Mouse (Mus musculus) midbrain, embryonic 13.5 days (tissue): ENCODE measurements at regions not wholly inside any gene's neighbourhood (a gene's known extent, or its start where the extent isn't known, plus 50 kb on each side); places are given as distances from the start of the nearest gene placed in this dataset.

Experiments
- ATAC-seq: fragments of 200-750 bp; cut with Nextera tagmentation; 2 replicates; pipeline ENCODE4 v1.8.0; 2017; ENCODE audit warnings: mild to moderate bottlenecking, moderate TSS enrichment, moderate library complexity
- H3K27ac ChIP-seq: fragments of 300-500 bp; sonication (generic); 2 replicates; pipeline ENCODE4 v1.5.1; 2015; ENCODE audit warnings: inconsistent platforms, mild to moderate bottlenecking, moderate library complexity
- H3K27me3 ChIP-seq: fragments of 300-500 bp; sonication (generic); 2 replicates; pipeline ENCODE4 v1.6.1; 2015; ENCODE audit warnings: mild to moderate bottlenecking, inconsistent platforms
- H3K36me3 ChIP-seq: fragments of 300-500 bp; sonication (generic); 2 replicates; pipeline ENCODE4 v1.6.1; 2015; ENCODE audit warnings: mild to moderate bottlenecking, inconsistent platforms
- H3K4me1 ChIP-seq: fragments of 300-500 bp; sonication (generic); replicated peaks from 2 replicates; pipeline ENCODE4 v1.6.1; 2015; ENCODE audit warnings: inconsistent platforms
- H3K4me2 ChIP-seq: fragments of 300-500 bp; sonication (generic); replicated peaks from 2 replicates; pipeline ENCODE4 v1.6.1; 2015; ENCODE audit warnings: moderate library complexity, mild to moderate bottlenecking, inconsistent platforms
- H3K4me3 ChIP-seq: fragments of 300-500 bp; sonication (generic); replicated peaks from 2 replicates; pipeline ENCODE4 v1.5.1; 2015; ENCODE audit warnings: mild to moderate bottlenecking, inconsistent platforms
- H3K9ac ChIP-seq: fragments of 300-500 bp; sonication (generic); replicated peaks from 2 replicates; pipeline ENCODE4 v1.6.1; 2015; ENCODE audit warnings: mild to moderate bottlenecking, inconsistent platforms
- H3K9me3 ChIP-seq: fragments of 300-500 bp; sonication (generic); 2 replicates; pipeline ENCODE4 v1.6.1; 2016; ENCODE audit warnings: mild to moderate bottlenecking, inconsistent platforms
- WGBS: fragments of 180-500 bp; shearing (Covaris S2); methylation state at CpG from one replicate; pipeline ENCODE4 v1.1.7; 2015; 5-methylcytosine and 5-hydroxymethylcytosine counted together

DNA sequence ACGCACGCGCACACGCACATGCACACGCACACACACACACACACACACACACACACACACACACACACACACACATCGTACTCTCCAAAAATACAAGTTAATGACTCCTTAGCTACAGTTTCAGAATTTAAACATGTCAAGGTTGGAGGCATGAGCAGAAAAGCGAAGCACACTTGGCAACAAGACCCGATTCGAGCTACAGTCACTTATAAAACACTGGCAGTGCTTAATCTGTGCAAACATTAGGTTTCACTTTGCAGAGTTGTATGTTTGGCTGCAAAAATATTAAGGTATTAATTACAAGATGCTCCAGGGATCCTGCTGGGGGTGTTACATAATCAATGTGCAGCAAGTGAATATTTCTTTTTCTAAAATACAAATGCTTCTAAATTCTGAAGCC is 225.0 kb downstream of the Mycn start:
- H3K4me1 ChIP-seq: 0 out of 2 replicates have a peak, but pooled peaks cover 9% of the 10 kb centered on the region
- peaks cover 22% of the 10 kb centered on the region; the same call in 1 of the 2 replicates for H3K27me3 ChIP-seq
- H3K4me3 ChIP-seq: no peak overlapping the region
- H3K27ac ChIP-seq: no peak overlapping the region
- H3K36me3 ChIP-seq: no peaks in the 10 kb centered on the region
- H3K9me3 ChIP-seq: no peaks in the 10 kb centered on the region
- ATAC-seq: no peak
- H3K4me2 ChIP-seq: no peak overlapping the region
- H3K9ac ChIP-seq: no peak overlapping the region
- WGBS: 86% methylated on average over 9 of the region's 9 CpGs

DNA sequence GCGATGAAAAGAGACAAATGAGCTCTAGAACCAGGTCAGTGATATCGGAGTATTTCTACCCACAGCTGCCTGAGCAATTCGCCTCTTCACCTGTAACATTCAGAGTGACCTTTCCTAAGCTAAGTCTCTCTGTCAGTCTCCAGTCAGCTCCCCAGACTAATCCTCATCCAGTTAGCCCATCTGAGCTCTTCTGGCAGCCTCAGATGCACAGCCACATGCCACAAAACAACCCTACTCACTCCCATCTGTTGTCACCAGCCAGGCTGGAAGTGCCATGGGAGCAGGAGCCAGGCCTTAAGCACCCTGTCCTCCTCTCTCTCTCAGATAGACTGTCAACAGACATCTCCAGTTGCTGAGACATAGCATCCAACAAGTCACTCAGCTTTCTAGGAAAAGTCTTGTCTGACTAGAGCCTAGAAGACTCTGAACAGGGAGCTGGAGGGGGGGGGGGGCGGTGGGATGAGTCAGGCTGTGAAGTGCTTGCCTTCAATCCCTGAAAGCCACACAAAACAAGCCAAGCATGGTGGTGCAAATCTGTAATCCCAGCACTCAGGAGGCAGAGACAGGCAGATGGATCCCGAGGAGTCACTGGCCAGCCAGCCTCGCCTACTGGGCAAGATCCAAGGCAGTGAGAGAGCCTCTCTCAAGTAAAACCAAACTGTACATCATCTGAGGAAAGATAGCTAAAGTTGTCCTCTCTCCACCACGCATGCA is 225.6 kb downstream of the Mycn start:
- no peaks in the 10 kb centered on the region for H3K9me3 ChIP-seq
- H3K27ac ChIP-seq: no peak overlapping the region
- H3K4me1 ChIP-seq: 0 out of 2 replicates have a peak, but pooled peaks cover 9% of the 10 kb centered on the region
- ATAC-seq: no peak
- H3K27me3 ChIP-seq: peaks cover 20% of the 10 kb centered on the region; the same call in 1 of the 2 replicates
- H3K36me3 ChIP-seq: no peaks in the 10 kb centered on the region
- H3K4me2 ChIP-seq: no peak overlapping the region
- WGBS: 65% methylated on average over 7 of the region's 7 CpGs
- no peak overlapping the region for H3K4me3 ChIP-seq
- H3K9ac ChIP-seq: no peak overlapping the region

DNA sequence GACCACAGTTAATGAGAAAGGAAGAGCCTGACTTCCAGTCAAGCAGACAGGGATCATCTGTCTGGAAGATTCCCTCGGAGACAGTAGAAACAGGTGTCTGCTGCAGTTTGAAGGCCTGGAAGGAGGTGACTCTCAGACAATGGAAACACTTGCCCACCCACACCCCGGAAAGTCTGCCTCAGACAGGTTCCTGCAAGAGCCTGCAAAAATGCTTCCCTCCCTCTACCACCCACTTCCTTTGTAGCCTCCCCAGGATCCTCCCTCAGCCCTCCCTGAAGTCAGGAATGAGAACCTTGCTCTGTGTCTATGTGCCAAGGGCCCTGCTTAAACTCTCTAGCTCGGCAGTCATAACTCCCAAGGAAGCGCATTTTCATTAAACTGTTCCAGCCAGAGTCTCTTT is 226.2 kb downstream of the Mycn start:
- Histone ChIP-seq H3K27ac (no peak overlapping the region), H3K4me3 (no peak overlapping the region), H3K27me3 (peaks cover 18% of the 10 kb centered on the region; the same call in 1 of the 2 replicates), H3K4me1 (peaks cover 12% of the 10 kb centered on the region; the same call in 1 of the 2 replicates), H3K36me3 (no peaks in the 10 kb centered on the region), H3K9ac (no peak overlapping the region), H3K4me2 (no peak overlapping the region), H3K9me3 (no peaks in the 10 kb centered on the region)
- no peak for ATAC-seq
- WGBS: 65% methylated on average over 4 of the region's 4 CpGs

DNA sequence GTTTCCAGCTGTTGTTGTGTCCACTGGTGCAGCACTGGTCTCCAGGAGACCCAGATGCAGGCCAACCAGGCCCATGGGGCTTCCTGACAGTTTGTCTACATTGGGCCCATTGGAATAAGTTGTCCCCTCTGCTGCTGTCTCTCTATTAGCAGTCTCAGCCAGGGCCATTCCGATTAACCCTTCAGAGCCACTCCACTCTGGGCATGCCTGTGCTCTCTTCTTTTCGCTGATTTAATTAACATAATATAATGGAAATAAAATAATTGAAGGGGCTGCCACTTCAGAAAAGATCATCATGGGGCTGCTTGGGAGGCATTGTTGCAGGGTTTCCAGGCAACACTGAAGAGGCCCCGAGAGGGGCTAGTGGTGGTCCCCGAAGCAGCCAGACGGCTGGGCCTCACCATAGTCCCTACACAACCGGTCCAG is 231.5 kb downstream of the Mycn start:
- Histone ChIP-seq H3K4me2 (no peak overlapping the region), H3K9ac (no peak overlapping the region), H3K36me3 (no peaks in the 10 kb centered on the region), H3K27me3 (0 out of 2 replicates have a peak, but pooled peaks cover 5% of the 10 kb centered on the region), H3K27ac (peak overlapping the region; percentile 77; the same call in 1 of the 2 replicates), H3K9me3 (0 out of 2 replicates have a peak, but pooled peaks cover 3% of the 10 kb centered on the region), H3K4me3 (no peak overlapping the region), H3K4me1 (peaks cover 27% of the 10 kb centered on the region)
- 10% methylated on average over 6 of the region's 6 CpGs for WGBS
- peak; percentile 78 for ATAC-seq

DNA sequence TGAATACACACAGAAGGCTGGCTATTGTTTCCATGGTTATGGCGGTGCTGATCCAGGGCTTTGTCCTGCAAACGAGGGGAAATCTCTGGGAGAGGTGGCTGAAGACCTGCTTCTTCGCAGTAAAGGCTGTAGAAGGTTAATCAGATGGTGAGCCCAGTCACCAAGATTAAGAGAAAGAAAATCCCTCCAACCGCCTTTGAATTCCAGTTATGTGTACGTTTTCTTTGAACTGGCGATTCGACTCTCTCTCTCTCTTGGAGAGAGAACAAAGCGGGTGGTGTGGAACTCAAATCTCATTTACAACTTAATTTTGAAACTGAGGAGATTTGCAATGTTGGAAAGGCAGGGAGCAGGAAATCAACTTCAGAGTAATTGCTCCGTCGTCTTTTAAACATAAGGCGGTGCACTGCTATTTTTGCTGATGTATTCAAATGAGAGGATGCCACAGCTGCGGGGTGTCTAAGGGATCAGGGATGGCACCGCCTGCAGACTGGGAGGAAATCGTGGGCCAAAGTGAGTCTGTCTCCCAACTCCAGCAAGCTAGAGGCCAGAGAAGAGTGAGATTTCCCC is 232.7 kb downstream of the Mycn start:
- H3K9ac ChIP-seq: peak overlapping the region; percentile 19; the same call in 1 of the 2 replicates
- H3K4me1 ChIP-seq: peaks cover 27% of the 10 kb centered on the region
- 4% methylated on average over 14 of the region's 14 CpGs for WGBS
- 0 out of 2 replicates have a peak overlapping the region, but pooled peaks have one; percentile 6 for H3K4me3 ChIP-seq
- peak overlapping the region; percentile 77 for H3K27ac ChIP-seq
- no peaks in the 10 kb centered on the region for H3K36me3 ChIP-seq
- H3K27me3 ChIP-seq: no peaks in the 10 kb centered on the region
- peak overlapping the region; percentile 34 for H3K4me2 ChIP-seq
- 0 out of 2 replicates have a peak, but pooled peaks cover 3% of the 10 kb centered on the region for H3K9me3 ChIP-seq
- peak; percentile 69 for ATAC-seq

DNA sequence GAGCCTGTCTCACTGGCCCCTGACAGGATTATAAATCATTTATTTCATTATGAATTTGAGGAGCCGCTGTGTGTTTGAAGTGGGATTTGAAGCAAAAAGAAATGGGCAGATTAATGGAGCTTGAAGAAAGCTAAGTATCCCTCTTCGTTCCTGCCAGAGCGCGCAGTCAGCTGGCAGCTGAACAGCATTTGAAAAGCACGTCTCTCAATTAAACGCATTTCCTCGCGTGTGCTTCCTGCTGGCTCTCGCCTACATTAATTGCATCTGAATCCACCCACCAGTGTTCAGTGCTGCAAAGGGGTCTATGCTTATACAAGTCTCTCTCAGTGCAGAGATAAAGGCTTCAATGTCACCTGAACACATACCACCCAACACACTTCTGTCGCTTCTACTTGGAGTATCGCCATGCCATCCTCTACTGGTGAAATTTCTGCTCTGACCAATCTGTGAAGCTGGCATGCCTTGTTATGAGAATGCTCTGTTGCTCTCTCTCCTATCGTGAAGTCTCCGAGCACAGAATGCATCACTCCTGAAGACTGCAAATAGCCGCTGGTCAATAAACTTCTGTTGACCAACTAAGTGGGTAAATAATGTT is 235.3 kb downstream of the Mycn start:
- Histone ChIP-seq H3K4me2 (no peak overlapping the region), H3K9ac (no peak overlapping the region)

DNA sequence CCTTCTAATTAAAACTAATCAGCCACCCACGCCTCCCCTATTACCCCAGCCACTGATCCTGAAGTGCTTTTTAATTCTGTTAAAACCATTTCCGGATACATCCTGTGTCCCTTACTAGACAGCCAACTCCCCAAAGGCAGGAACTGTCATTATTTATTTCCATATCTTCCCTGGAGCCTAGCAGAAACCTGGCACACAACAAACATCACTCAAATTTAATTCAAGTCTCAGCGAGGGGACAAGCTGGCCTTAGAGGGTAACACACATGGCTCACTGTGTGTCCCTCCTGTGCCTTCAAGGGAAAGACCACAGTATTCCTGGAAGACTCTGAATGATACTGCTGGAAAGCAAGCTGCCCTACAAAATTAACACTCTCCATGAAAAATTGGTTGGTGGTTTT is 240.0 kb downstream of the Mycn start:
- 57% methylated on average over 3 of the region's 3 CpGs for WGBS
- Histone ChIP-seq H3K9me3 (no peaks in the 10 kb centered on the region), H3K27me3 (no peaks in the 10 kb centered on the region), H3K4me1 (no peaks in the 10 kb centered on the region; the same call in 1 of the 2 replicates), H3K27ac (no peak overlapping the region), H3K4me3 (no peak overlapping the region), H3K4me2 (no peak overlapping the region), H3K9ac (no peak overlapping the region), H3K36me3 (no peaks in the 10 kb centered on the region)
- ATAC-seq: no peak

More for the DNA sequence above, 235.3 kb downstream of the Mycn start:
- whole genome bisulfite sequencing: 75% methylated on average over 14 of the region's 14 CpGs
- no peaks in the 10 kb centered on the region for H3K27me3 ChIP-seq
- no peak for ATAC-seq
- H3K36me3 ChIP-seq: no peaks in the 10 kb centered on the region
- no peak overlapping the region for H3K4me3 ChIP-seq
- 0 out of 2 replicates have a peak, but pooled peaks cover 3% of the 10 kb centered on the region for H3K9me3 ChIP-seq
- H3K27ac ChIP-seq: no peak overlapping the region
- H3K4me1 ChIP-seq: peaks cover 27% of the 10 kb centered on the region

DNA sequence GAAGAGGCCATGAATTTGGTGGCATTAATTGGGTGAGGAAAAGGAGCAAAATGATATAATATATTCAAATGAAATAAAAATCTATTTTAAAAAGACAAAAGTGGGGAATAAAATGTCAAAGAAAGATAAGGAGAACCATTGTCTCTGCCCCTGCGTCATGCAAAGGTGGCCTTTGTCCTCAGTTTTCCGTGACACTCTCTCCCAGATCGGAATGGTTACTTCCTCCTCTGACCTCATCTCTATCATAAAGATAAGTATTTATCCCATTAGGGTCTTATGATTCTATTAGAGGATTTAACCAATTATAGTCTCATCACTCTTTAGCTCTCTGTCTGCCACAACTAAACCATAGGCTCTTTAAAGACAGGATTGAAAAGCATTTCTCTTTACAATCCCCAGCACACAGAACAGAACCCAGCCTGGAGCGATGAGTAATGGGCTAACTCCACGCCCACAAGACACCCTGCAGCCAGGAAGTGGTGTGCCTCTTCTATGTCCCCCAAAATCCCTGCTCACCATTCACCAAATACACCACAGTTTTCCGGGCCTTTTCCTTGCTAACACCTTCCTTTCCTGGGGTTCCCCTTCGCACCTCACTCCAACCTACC is 240.6 kb downstream of the Mycn start:
- H3K4me1 ChIP-seq: no peaks in the 10 kb centered on the region; the same call in 1 of the 2 replicates
- 89% methylated on average over 7 of the region's 7 CpGs for WGBS
- no peak overlapping the region for H3K4me3 ChIP-seq
- no peak for ATAC-seq
- H3K27ac ChIP-seq: no peak overlapping the region
- no peaks in the 10 kb centered on the region for H3K36me3 ChIP-seq
- H3K9me3 ChIP-seq: no peaks in the 10 kb centered on the region
- H3K27me3 ChIP-seq: no peaks in the 10 kb centered on the region
- no peak overlapping the region for H3K4me2 ChIP-seq
- H3K9ac ChIP-seq: no peak overlapping the region

DNA sequence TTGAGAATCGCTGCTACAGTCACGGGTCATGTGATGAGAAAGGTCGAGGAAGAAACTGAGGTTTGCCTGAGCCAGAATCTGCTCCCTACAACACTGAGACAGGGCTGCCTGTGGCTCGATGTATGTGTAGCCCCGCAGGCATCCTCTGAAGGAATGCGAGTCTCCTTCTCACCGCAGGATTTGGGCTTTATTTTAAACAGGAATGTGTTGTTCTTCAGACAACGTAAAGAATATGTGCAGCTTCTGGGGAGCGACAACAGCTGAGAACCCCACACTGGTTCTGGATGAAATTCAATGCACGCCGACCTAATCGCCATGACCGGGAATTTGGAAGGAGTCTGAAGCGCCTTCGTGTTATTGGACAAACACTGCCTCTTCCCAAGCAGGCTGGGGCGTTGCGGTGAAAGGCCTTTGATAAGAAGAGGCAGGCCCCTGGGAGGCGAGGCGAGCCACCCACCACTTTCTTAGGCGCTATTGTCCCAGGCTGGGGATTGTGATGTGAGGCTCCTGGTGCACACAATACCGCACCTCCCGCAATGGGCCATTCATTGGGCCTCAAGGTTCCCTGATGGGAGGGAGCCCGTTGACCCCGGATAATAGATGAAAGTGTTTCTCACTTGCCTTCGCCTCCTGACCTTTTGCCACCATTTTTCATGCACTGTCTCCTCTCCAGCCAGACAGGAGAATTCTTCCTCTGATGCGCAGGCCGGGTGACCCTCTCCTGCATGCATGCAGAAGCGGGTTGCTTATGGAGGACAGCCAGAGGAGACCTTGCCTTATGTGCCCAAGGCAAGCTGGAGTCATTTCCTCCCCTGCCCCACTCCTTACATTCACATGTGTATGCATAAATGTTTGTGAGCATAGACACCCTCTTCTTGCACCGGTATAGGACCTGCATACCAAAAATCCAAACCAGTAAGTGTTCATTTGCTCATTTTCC is 247.6 kb downstream of the Mycn start:
- 5% methylated on average over 29 of the region's 29 CpGs for WGBS
- ATAC-seq: peak; percentile 88
- Histone ChIP-seq H3K4me1 (peaks cover 20% of the 10 kb centered on the region), H3K4me2 (peak overlapping the region; percentile 35), H3K9ac (peak overlapping the region; percentile 20), H3K36me3 (no peaks in the 10 kb centered on the region), H3K27me3 (peaks cover 13% of the 10 kb centered on the region; the same call in 1 of the 2 replicates), H3K4me3 (0 out of 2 replicates have a peak overlapping the region, but pooled peaks have one; percentile 7), H3K27ac (0 out of 2 replicates have a peak overlapping the region, but pooled peaks have one; percentile 15), H3K9me3 (no peaks in the 10 kb centered on the region)

DNA sequence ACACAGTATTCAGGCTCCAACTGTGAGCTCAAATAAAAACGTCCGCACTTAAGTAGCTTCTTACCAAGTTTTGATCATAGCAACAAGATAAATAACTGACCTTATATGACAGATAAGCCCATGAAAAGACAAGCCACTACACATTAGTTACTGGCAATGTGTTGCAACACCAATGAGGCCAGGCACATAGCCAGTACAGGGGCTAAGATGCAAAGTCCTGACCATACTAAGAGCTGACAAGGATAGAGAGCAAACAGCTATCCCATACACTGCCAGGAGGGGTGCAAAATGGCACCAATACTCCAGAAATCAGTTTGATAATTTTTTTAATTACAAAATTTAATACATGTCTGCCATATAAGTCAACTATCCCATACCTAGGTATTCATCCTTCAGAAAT is 254.3 kb downstream of the Mycn start:
- Histone ChIP-seq H3K4me3 (no peak overlapping the region), H3K4me2 (no peak overlapping the region), H3K27ac (no peak overlapping the region), H3K36me3 (no peaks in the 10 kb centered on the region), H3K9ac (no peak overlapping the region), H3K27me3 (0 out of 2 replicates have a peak, but pooled peaks cover 3% of the 10 kb centered on the region), H3K9me3 (no peaks in the 10 kb centered on the region), H3K4me1 (peaks cover 23% of the 10 kb centered on the region)
- no peak for ATAC-seq
- WGBS: 87% methylated on average over 2 of the region's 2 CpGs

DNA sequence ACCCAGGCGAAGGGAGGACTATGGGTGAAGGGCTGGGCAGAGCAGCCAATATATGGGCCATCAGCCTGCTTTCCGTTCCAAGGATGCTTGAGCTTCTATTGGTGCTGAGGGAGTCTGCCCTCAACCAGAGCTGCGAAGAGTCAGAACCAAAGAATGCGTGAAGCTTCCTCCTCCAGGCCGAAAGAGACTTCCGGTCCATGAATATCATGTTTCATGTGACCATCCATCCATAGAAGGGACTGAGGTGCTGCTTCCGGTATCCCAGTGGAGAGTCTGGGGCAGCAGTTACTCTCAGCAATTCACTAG is 256.5 kb downstream of the Mycn start:
- H3K9ac ChIP-seq: peak overlapping the region; percentile 30; the same call in 1 of the 2 replicates

More for the DNA sequence above, 256.5 kb downstream of the Mycn start:
- Histone ChIP-seq H3K4me3 (no peak overlapping the region), H3K9me3 (no peaks in the 10 kb centered on the region), H3K4me1 (peaks cover 45% of the 10 kb centered on the region), H3K27ac (peak overlapping the region; percentile 59), H3K27me3 (0 out of 2 replicates have a peak, but pooled peaks cover 3% of the 10 kb centered on the region), H3K36me3 (no peaks in the 10 kb centered on the region), H3K4me2 (peak overlapping the region; percentile 39)
- 56% methylated on average over 7 of the region's 7 CpGs for WGBS
- no peak for ATAC-seq
